Mouse (Mus musculus): ENCODE measurements at regions not wholly inside any gene's neighbourhood (a gene's known extent, or its start where the extent isn't known, plus 50 kb on each side); places are given as distances from the start of the nearest gene placed in this dataset.

DNA sequence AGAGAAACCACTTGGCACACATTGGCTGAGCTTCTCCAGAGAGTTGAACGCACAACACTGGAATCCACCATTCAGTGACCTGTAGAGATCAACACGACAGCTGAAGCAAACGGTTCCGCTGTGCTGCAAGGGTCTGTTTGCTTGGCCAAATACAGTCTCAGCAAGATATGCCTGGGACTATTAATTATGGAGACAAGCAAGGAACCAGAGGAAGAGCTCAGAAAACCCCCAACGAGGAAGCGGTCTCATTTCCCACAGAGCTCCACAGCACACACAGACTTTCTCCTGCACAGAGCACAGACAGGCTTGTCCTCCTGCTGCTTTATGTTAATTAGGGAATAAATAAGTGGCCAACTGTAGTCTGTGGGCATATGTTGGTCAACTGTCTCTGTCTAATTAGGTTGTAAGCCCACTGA lies 223.4 kb upstream of the Tacr3 start:
- H3K36me3 ChIP-seq (ENCODE audit: control insufficient read depth, insufficient read depth, low read length): no peaks in the 10 kb centered on the region
- peaks cover 3% of the 10 kb centered on the region; the same call in 1 of the 2 replicates for H3K4me1 ChIP-seq (ENCODE audit: control insufficient read depth, insufficient read depth, low read length)
- WGBS: 37% methylated on average over 6 of the region's 6 CpGs
- ATAC-seq (ENCODE audit: low FRiP score, low read depth) (peak; percentile 30; the same call in 1 of the 2 replicates), DNase-seq (ENCODE audit: low spot score) (peak; percentile 8)
- H3K9ac ChIP-seq (ENCODE audit: low read depth, low read length, severe bottlenecking): no peak overlapping the region
- H3K9me3 ChIP-seq (ENCODE audit: control insufficient read depth, low read length): no peaks in the 10 kb centered on the region
- H3K27me3 ChIP-seq (ENCODE audit: control insufficient read depth, insufficient read depth, low read length): no peaks in the 10 kb centered on the region
- no peak overlapping the region for H3K4me3 ChIP-seq (replicated peaks; ENCODE audit: low read length)
- no peak for TF ChIP-seq POLR2A (IDR thresholded peaks at IDR 0.05; ENCODE audit: borderline replicate concordance, extremely low read depth, insufficient read depth, insufficient read length)
- H3K27ac ChIP-seq (replicated peaks; ENCODE audit: low read depth, low read length): no peak overlapping the region
- no peak overlapping the region for H3K4me2 ChIP-seq (replicated peaks; ENCODE audit: low read depth, low read length, severe bottlenecking)

DNA sequence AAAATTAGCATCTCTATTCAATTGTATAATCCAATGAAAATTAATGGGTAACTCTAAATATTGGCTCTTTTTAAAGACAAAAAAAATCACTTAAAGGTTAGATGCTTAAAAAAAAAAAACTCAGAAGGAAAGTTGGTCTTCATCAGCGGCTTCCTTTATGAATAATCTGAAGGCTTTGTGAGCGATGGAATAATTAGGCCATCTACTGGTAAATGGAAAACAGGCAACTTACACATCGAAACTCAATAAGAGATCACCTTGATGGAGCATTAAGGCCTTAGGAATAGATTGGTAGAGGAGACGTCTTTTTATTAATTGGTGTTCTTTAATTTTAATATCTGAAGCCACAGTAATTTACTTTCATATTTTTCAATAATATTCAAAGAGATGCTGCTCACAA lies 218.6 kb upstream of the Tacr3 start:
- Histone ChIP-seq H3K4me3 (replicated peaks; ENCODE audit: low read length) (no peak overlapping the region), H3K9ac (ENCODE audit: low read depth, low read length, severe bottlenecking) (no peak overlapping the region), H3K36me3 (ENCODE audit: control insufficient read depth, insufficient read depth, low read length) (no peaks in the 10 kb centered on the region), H3K4me2 (replicated peaks; ENCODE audit: low read depth, low read length, severe bottlenecking) (no peak overlapping the region), H3K9me3 (ENCODE audit: control insufficient read depth, low read length) (no peaks in the 10 kb centered on the region), H3K27ac (replicated peaks; ENCODE audit: low read depth, low read length) (no peak overlapping the region), H3K4me1 (ENCODE audit: control insufficient read depth, insufficient read depth, low read length) (peaks cover 3% of the 10 kb centered on the region; the same call in 1 of the 2 replicates), H3K27me3 (ENCODE audit: control insufficient read depth, insufficient read depth, low read length) (no peaks in the 10 kb centered on the region)
- DNase-seq (ENCODE audit: low spot score) (no peak), ATAC-seq (ENCODE audit: low FRiP score, low read depth) (no peak)
- WGBS: 68% methylated on average over 4 of the region's 4 CpGs
- no peak for TF ChIP-seq POLR2A (IDR thresholded peaks at IDR 0.05; ENCODE audit: borderline replicate concordance, extremely low read depth, insufficient read depth, insufficient read length)

DNA sequence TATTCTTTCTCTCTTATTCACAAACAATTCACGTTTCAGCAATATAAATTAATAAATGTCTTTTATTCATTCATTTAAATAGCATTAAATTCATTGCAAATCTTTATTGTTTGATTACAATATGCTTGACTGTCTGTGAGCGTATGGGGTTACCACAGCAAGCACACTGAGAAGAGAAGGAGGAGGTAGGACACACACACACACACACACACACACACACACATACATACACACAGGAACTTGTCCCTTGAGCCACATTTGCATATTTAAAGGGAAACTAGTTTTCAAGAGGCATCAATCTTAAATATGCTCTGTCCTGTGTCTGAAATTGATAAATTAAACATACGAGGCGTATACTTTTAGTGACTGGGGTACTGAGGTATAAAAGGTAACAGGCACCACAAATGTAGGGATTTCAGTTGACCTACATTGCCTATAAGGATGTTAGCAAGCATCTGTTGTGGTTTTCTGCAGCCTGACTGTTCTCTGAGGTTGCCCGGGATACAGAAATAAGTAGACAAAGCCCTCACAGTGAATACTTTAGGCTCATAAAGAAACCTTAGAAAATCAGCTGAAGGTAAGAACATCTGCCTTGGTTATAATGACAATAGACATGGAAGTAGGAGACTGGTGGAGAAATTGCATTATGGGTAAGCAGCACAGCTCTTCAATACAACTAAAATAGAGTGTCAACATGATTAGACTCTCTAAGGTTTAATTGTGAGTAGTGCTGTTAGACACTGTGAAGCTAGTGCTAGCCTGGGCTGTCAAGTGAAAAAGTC lies 217.1 kb upstream of the Tacr3 start:
- Histone ChIP-seq H3K4me3 (replicated peaks; ENCODE audit: low read length) (no peak overlapping the region), H3K27ac (replicated peaks; ENCODE audit: low read depth, low read length) (no peak overlapping the region), H3K9ac (ENCODE audit: low read depth, low read length, severe bottlenecking) (no peak overlapping the region), H3K4me1 (ENCODE audit: control insufficient read depth, insufficient read depth, low read length) (no peaks in the 10 kb centered on the region), H3K36me3 (ENCODE audit: control insufficient read depth, insufficient read depth, low read length) (no peaks in the 10 kb centered on the region), H3K27me3 (ENCODE audit: control insufficient read depth, insufficient read depth, low read length) (no peaks in the 10 kb centered on the region), H3K4me2 (replicated peaks; ENCODE audit: low read depth, low read length, severe bottlenecking) (no peak overlapping the region), H3K9me3 (ENCODE audit: control insufficient read depth, low read length) (no peaks in the 10 kb centered on the region)
- TF ChIP-seq POLR2A (IDR thresholded peaks at IDR 0.05; ENCODE audit: borderline replicate concordance, extremely low read depth, insufficient read depth, insufficient read length): no peak
- no peak for ATAC-seq (ENCODE audit: low FRiP score, low read depth)
- WGBS: 82% methylated on average over 5 of the region's 5 CpGs
- no peak for DNase-seq (ENCODE audit: low spot score)

DNA sequence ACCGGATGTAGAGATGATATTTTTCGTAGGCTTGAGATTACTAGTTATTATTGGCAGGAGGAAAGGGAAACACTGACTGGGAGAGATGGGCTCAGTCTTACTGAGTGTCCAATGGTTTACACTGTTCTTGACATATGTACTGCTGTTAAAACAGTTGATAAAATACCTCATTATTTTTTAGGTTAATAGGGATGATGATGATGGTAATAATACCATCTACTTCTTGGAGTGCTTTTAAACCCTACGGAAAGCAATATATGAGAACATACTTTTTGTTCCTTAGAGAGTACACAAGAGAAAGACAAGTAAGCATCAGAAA lies 216.6 kb upstream of the Tacr3 start:
- no peak for TF ChIP-seq POLR2A (IDR thresholded peaks at IDR 0.05; ENCODE audit: borderline replicate concordance, extremely low read depth, insufficient read depth, insufficient read length)
- no peaks in the 10 kb centered on the region for H3K4me1 ChIP-seq (ENCODE audit: control insufficient read depth, insufficient read depth, low read length)
- no peak overlapping the region for H3K4me3 ChIP-seq (replicated peaks; ENCODE audit: low read length)
- WGBS: 91% methylated on average over 3 of the region's 3 CpGs
- no peak overlapping the region for H3K9ac ChIP-seq (ENCODE audit: low read depth, low read length, severe bottlenecking)
- DNase-seq (ENCODE audit: low spot score): no peak
- H3K9me3 ChIP-seq (ENCODE audit: control insufficient read depth, low read length): no peaks in the 10 kb centered on the region
- no peak for ATAC-seq (ENCODE audit: low FRiP score, low read depth)
- no peak overlapping the region for H3K27ac ChIP-seq (replicated peaks; ENCODE audit: low read depth, low read length)
- H3K4me2 ChIP-seq (replicated peaks; ENCODE audit: low read depth, low read length, severe bottlenecking): no peak overlapping the region
- H3K36me3 ChIP-seq (ENCODE audit: control insufficient read depth, insufficient read depth, low read length): no peaks in the 10 kb centered on the region
- no peaks in the 10 kb centered on the region for H3K27me3 ChIP-seq (ENCODE audit: control insufficient read depth, insufficient read depth, low read length)

DNA sequence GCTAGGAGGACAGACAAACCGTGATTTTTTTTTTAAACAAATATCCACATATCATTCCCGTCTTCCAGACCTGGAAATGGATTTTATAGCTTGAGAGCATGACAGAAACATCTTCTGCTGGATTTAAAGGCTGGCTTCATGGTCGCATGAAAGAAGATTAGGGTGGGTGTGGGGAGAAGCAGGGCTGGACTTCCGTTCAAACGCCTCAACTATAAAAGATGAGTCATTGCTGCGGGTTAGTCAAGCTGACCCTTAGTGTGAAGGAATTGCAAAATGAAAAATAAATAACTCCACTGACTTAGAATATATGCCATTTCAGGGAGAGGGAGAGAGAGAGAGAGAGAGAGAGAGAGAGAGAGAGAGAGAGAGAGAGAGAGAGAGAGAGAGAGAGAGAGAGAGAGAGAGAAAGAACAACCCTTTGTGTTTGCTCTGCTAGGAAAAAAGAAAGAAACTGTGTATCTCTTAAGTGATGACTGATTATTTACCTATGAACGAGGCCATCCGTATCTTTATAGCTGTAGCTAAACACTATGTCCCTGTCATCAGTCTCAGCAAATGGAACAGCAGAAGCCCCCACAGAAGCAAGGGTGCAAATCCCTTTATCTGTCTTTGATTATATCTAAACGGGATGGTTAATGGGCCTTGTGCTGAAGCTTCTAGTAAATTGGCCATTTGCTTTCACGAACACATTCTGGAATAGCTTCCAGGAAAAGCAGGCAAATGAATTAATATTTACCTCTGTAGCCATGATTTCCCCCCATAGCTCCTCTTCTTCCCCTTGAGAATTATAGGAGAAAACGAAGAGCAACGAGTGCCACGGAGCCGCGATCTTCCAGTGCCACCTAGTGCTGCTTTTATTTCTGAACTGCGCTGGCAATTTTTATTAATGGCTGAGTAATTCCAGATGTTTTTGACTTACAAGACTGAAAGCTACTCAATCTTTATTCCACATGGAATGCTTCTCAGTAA lies 199.4 kb upstream of the Tacr3 start:
- H3K27me3 ChIP-seq (ENCODE audit: control insufficient read depth, insufficient read depth, low read length): no peaks in the 10 kb centered on the region
- H3K4me2 ChIP-seq (replicated peaks; ENCODE audit: low read depth, low read length, severe bottlenecking): peak overlapping the region; percentile 52
- no peaks in the 10 kb centered on the region for H3K36me3 ChIP-seq (ENCODE audit: control insufficient read depth, insufficient read depth, low read length)
- WGBS: 16% methylated on average over 16 of the region's 16 CpGs
- peak; percentile 82 for ATAC-seq (ENCODE audit: low FRiP score, low read depth)
- H3K9ac ChIP-seq (ENCODE audit: low read depth, low read length, severe bottlenecking): peak overlapping the region; percentile 49
- H3K4me1 ChIP-seq (ENCODE audit: control insufficient read depth, insufficient read depth, low read length): peaks cover 2% of the 10 kb centered on the region; the same call in 1 of the 2 replicates
- no peak for TF ChIP-seq POLR2A (IDR thresholded peaks at IDR 0.05; ENCODE audit: borderline replicate concordance, extremely low read depth, insufficient read depth, insufficient read length)
- H3K27ac ChIP-seq (replicated peaks; ENCODE audit: low read depth, low read length): no peak overlapping the region
- H3K4me3 ChIP-seq (replicated peaks; ENCODE audit: low read length): peak overlapping the region; percentile 35
- H3K9me3 ChIP-seq (ENCODE audit: control insufficient read depth, low read length): no peaks in the 10 kb centered on the region
- peak; percentile 92 for DNase-seq (ENCODE audit: low spot score)
